Mouse (Mus musculus) neural tube, embryonic 11.5 days (tissue): ENCODE data around the gene Gclc. TPM values are rescaled to one million over a fixed set of nuclear protein-coding genes. Genes with fewer than 3 reads are reported as not detected.

Experiments used
- ATAC-seq: fragments of 200-750 bp; cut with Nextera tagmentation; 2 replicates; pipeline ENCODE4 v1.8.0; 2017; ENCODE audit warnings: moderate number of reproducible peaks, mild to moderate bottlenecking, moderate TSS enrichment, moderate library complexity; ENCODE audit not compliant: insufficient read depth, low FRiP score, low TSS enrichment
- DNase-seq: peaks from one replicate; pipeline ENCODE4 v3.0.0-alpha.2; 2015; ENCODE audit warnings: low spot score
- H3K27ac ChIP-seq: fragments of 300-500 bp; sonication (generic); 2 replicates; pipeline ENCODE4 v1.5.1; 2014; ENCODE audit warnings: low read depth, mild to moderate bottlenecking, low read length
- H3K27me3 ChIP-seq: fragments of 300-500 bp; sonication (generic); 2 replicates; pipeline ENCODE4 v1.6.1; 2014; ENCODE audit warnings: mild to moderate bottlenecking, low read length, mixed read lengths; ENCODE audit not compliant: control insufficient read depth, insufficient read depth
- H3K36me3 ChIP-seq: fragments of 300-500 bp; sonication (generic); 2 replicates; pipeline ENCODE4 v1.6.1; 2014; ENCODE audit warnings: mild to moderate bottlenecking, low read length, moderate library complexity, mixed read lengths; ENCODE audit not compliant: control insufficient read depth, insufficient read depth
- H3K4me1 ChIP-seq: fragments of 300-500 bp; sonication (generic); 2 replicates; pipeline ENCODE4 v1.6.1; 2014; ENCODE audit warnings: low read length, mixed read lengths; ENCODE audit not compliant: control insufficient read depth, insufficient read depth
- H3K4me2 ChIP-seq: fragments of 300-500 bp; sonication (generic); 2 replicates; pipeline ENCODE4 v1.6.1; 2014; ENCODE audit warnings: low read depth, mild to moderate bottlenecking, moderate library complexity
- H3K4me3 ChIP-seq: fragments of 300-500 bp; sonication (generic); 2 replicates; pipeline ENCODE4 v1.5.1; 2014; ENCODE audit warnings: low read depth, low read length
- H3K9ac ChIP-seq: fragments of 300-500 bp; sonication (generic); 2 replicates; pipeline ENCODE4 v1.6.1; 2014; ENCODE audit warnings: mild to moderate bottlenecking, low read length
- H3K9me3 ChIP-seq: fragments of 300-500 bp; sonication (generic); 2 replicates; pipeline ENCODE4 v1.6.1; 2016; ENCODE audit warnings: low read length; ENCODE audit not compliant: control insufficient read depth
- WGBS: fragments of 180-500 bp; shearing (Covaris S2); extraction: QIAGEN DNeasy Blood & Tissue Kit; methylation state at CpG from one replicate; pipeline ENCODE4 v1.1.7; 2014; 5-methylcytosine and 5-hydroxymethylcytosine counted together
- polyA plus RNA-seq: library from polyadenylated mRNA; unstranded; fragments of >200 nt; fragmentation: Nextera tagmentation; extraction: Ambion mirVana; gene quantifications from 2 replicates; pipeline ENCODE4 v1.2.1, GENCODE M21; 2014

The Gclc gene
- polyA plus RNA-seq, 1 experiment from 2014 or later = 20.4 TPM

- 91% methylated on average over 1 of the region's 1 CpGs for WGBS
- ATAC-seq (no peak), DNase-seq (no peak)
- no peak overlapping the region for H3K4me2 ChIP-seq
- no peaks in the 10 kb centered on the region for H3K9me3 ChIP-seq
- H3K4me3 ChIP-seq = no peak overlapping the region
- H3K4me1 ChIP-seq = no peaks in the 10 kb centered on the region
- no peak overlapping the region for H3K27ac ChIP-seq
- no peaks in the 10 kb centered on the region for H3K27me3 ChIP-seq
- no peaks in the 10 kb centered on the region for H3K36me3 ChIP-seq
- H3K9ac ChIP-seq = no peak overlapping the region
These were observed 38.3 kb upstream of the Gclc start for GRCm38 (mm10) chr9:77716009-77716408.

- ATAC-seq (no peak), DNase-seq (no peak)
- 62% methylated on average over 5 of the region's 5 CpGs for WGBS
- Histone ChIP-seq H3K9ac (no peak overlapping the region), H3K4me1 (no peaks in the 10 kb centered on the region), H3K36me3 (no peaks in the 10 kb centered on the region), H3K4me3 (no peak overlapping the region), H3K4me2 (no peak overlapping the region), H3K27me3 (no peaks in the 10 kb centered on the region), H3K9me3 (no peaks in the 10 kb centered on the region), H3K27ac (no peak overlapping the region)
These were observed 36.4 kb upstream of the Gclc start for GRCm38 (mm10) chr9:77717831-77718435.

- DNase-seq = no peak
- H3K36me3 ChIP-seq = no peaks in the 10 kb centered on the region
- no peak overlapping the region for H3K4me2 ChIP-seq
- H3K4me1 ChIP-seq = no peaks in the 10 kb centered on the region
- ATAC-seq = no peak
- H3K9ac ChIP-seq = no peak overlapping the region
- H3K4me3 ChIP-seq = no peak overlapping the region
- H3K27ac ChIP-seq = no peak overlapping the region
- 88% methylated on average over 8 of the region's 8 CpGs for WGBS
- no peaks in the 10 kb centered on the region for H3K9me3 ChIP-seq
- H3K27me3 ChIP-seq = no peaks in the 10 kb centered on the region
These were observed 35.4 kb upstream of the Gclc start for GRCm38 (mm10) chr9:77718816-77719411.

- 86% methylated on average over 1 of the region's 1 CpGs for WGBS
- H3K9ac ChIP-seq = no peak overlapping the region
- H3K27me3 ChIP-seq = no peaks in the 10 kb centered on the region
- H3K4me3 ChIP-seq = no peak overlapping the region
- H3K9me3 ChIP-seq = no peaks in the 10 kb centered on the region
- no peak for DNase-seq
- no peaks in the 10 kb centered on the region for H3K36me3 ChIP-seq
- H3K4me2 ChIP-seq = no peak overlapping the region
- H3K27ac ChIP-seq = no peak overlapping the region
- no peaks in the 10 kb centered on the region for H3K4me1 ChIP-seq
- ATAC-seq = no peak
These were observed 34.7 kb upstream of the Gclc start for GRCm38 (mm10) chr9:77719675-77720074.

GRCm38 (mm10) chr9:77722381-77722780 lies 32.0 kb upstream of the Gclc start:
- Histone ChIP-seq H3K27ac (no peak overlapping the region), H3K4me2 (no peak overlapping the region), H3K9me3 (no peaks in the 10 kb centered on the region), H3K4me3 (no peak overlapping the region), H3K36me3 (no peaks in the 10 kb centered on the region), H3K9ac (no peak overlapping the region), H3K4me1 (no peaks in the 10 kb centered on the region), H3K27me3 (no peaks in the 10 kb centered on the region)
- WGBS = 100% methylated on average over 1 of the region's 1 CpGs
- no peak for DNase-seq
- ATAC-seq = no peak

GRCm38 (mm10) chr9:77724216-77724615 lies 30.1 kb upstream of the Gclc start:
- Histone ChIP-seq H3K27ac (no peak overlapping the region), H3K9ac (no peak overlapping the region), H3K9me3 (no peaks in the 10 kb centered on the region), H3K36me3 (no peaks in the 10 kb centered on the region), H3K4me3 (no peak overlapping the region), H3K4me2 (no peak overlapping the region), H3K27me3 (no peaks in the 10 kb centered on the region), H3K4me1 (no peaks in the 10 kb centered on the region)
- DNase-seq (no peak), ATAC-seq (no peak)
- 80% methylated on average over 6 of the region's 6 CpGs for WGBS

GRCm38 (mm10) chr9:77725448-77725847 lies 28.9 kb upstream of the Gclc start:
- DNase-seq (no peak), ATAC-seq (no peak)
- Histone ChIP-seq H3K4me3 (no peak overlapping the region), H3K36me3 (no peaks in the 10 kb centered on the region), H3K27me3 (no peaks in the 10 kb centered on the region), H3K4me1 (no peaks in the 10 kb centered on the region), H3K27ac (no peak overlapping the region), H3K9me3 (no peaks in the 10 kb centered on the region), H3K4me2 (no peak overlapping the region), H3K9ac (no peak overlapping the region)
- 90% methylated on average over 8 of the region's 8 CpGs for WGBS

GRCm38 (mm10) chr9:77726018-77726684 lies 28.2 kb upstream of the Gclc start:
- Histone ChIP-seq H3K36me3 (no peaks in the 10 kb centered on the region), H3K9ac (no peak overlapping the region), H3K4me1 (no peaks in the 10 kb centered on the region), H3K27me3 (no peaks in the 10 kb centered on the region), H3K4me2 (no peak overlapping the region), H3K4me3 (no peak overlapping the region), H3K9me3 (no peaks in the 10 kb centered on the region), H3K27ac (no peak overlapping the region)
- DNase-seq = no peak
- WGBS = 86% methylated on average over 6 of the region's 6 CpGs
- no peak for ATAC-seq

- ATAC-seq (no peak), DNase-seq (no peak)
- 90% methylated on average over 2 of the region's 2 CpGs for WGBS
- no peak overlapping the region for H3K4me3 ChIP-seq
- H3K9ac ChIP-seq = no peak overlapping the region
- no peaks in the 10 kb centered on the region for H3K36me3 ChIP-seq
- H3K4me2 ChIP-seq = no peak overlapping the region
- no peaks in the 10 kb centered on the region for H3K27me3 ChIP-seq
- H3K4me1 ChIP-seq = no peaks in the 10 kb centered on the region
- H3K27ac ChIP-seq = no peak overlapping the region
- no peaks in the 10 kb centered on the region for H3K9me3 ChIP-seq
These were observed 27.3 kb upstream of the Gclc start for GRCm38 (mm10) chr9:77727012-77727411.
